Mouse (Mus musculus): Measurements from ENCODE around the gene Elp6. TPM values are rescaled to one million over a fixed set of nuclear protein-coding genes. Genes with fewer than 3 reads are reported as not detected.
A peak's percentile ranks its signal among the peaks of the same experiment; 100 is the strongest.

Elp6 gene
- polyA plus RNA-seq, 1 experiment from 2014 or later = 6.0 TPM

DNA sequence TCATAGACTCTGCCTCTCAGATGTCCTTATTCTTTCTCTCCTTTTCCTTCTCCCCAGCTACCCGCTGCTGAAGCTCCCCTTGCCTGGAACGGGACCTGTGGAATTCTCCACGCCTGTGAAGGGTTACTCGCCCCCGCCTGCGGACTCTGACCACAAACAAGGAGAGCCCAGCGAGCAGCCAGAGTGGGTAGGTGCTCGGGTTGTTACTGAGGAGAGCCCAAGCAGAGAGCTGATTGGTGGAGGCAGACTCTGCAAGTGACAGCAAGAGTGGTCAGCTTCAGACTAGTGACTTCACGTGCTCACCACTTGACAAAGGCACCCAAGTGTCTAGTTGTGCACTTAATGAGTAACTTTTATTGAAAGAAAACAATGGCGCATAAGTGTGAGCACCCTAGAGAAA, 57.4 kb downstream of the Elp6 start:
- H3K27me3 ChIP-seq (ENCODE audit: control insufficient read depth, insufficient read depth, low read depth, low read length) = no peaks in the 10 kb centered on the region
- H3K36me3 ChIP-seq (ENCODE audit: control insufficient read depth, insufficient read depth) = no peaks in the 10 kb centered on the region
- H3K9ac ChIP-seq (ENCODE audit: low read depth, low read length) = no peak overlapping the region
- H3K4me1 ChIP-seq (ENCODE audit: control insufficient read depth, low read depth, low read length) = peaks cover under 1% of the 10 kb centered on the region; the same call in 1 of the 2 replicates
- no peak overlapping the region for H3K4me2 ChIP-seq (ENCODE audit: low read depth, low read length)
- H3K9me3 ChIP-seq (replicated peaks; ENCODE audit: control insufficient read depth, low read length) = no peaks in the 10 kb centered on the region
- peak; percentile 83 for ATAC-seq (ENCODE audit: low read depth)
- H3K27ac ChIP-seq (ENCODE audit: low read length) = peak overlapping the region; percentile 71
- no peak overlapping the region for H3K4me3 ChIP-seq (ENCODE audit: low read depth, low read length)
- WGBS (ENCODE audit: insufficient replicate concordance) = 63% methylated on average over 10 of the region's 10 CpGs

DNA sequence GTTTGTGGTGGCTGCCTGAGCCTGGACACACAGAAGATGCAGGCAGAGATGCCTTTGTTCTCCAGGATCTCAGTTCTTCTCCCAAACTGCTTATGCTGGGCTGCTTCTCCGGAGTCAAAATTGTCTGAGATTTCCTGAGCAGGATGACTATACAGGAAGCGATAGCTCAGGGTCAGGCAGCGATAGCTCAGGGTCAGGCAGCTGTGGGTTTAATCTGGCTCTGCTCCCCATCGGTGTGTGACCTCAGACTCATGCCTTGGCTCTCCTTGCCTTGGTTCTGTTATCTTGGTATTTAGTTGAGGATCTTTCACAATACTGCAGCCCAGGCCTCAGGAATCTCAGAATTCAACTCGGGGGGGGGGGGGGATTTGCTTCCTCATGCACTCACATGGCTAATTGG, 61.8 kb downstream of the Elp6 start:
- no peak overlapping the region for H3K27ac ChIP-seq (ENCODE audit: low read length)
- 58% methylated on average over 5 of the region's 5 CpGs for WGBS (ENCODE audit: insufficient replicate concordance)
- no peaks in the 10 kb centered on the region for H3K36me3 ChIP-seq (ENCODE audit: control insufficient read depth, insufficient read depth)
- no peak for ATAC-seq (ENCODE audit: low read depth)
- no peaks in the 10 kb centered on the region for H3K9me3 ChIP-seq (replicated peaks; ENCODE audit: control insufficient read depth, low read length)
- no peaks in the 10 kb centered on the region for H3K27me3 ChIP-seq (ENCODE audit: control insufficient read depth, insufficient read depth, low read depth, low read length)
- no peak overlapping the region for H3K4me2 ChIP-seq (ENCODE audit: low read depth, low read length)
- H3K9ac ChIP-seq (ENCODE audit: low read depth, low read length) = no peak overlapping the region
- no peaks in the 10 kb centered on the region; the same call in 1 of the 2 replicates for H3K4me1 ChIP-seq (ENCODE audit: control insufficient read depth, low read depth, low read length)
- H3K4me3 ChIP-seq (ENCODE audit: low read depth, low read length) = no peak overlapping the region

GRCm38 (mm10) chr9:110369860-110370259, 64.9 kb downstream of the Elp6 start:
- H3K4me2 ChIP-seq (ENCODE audit: low read depth, low read length) = no peak overlapping the region
- no peak overlapping the region for H3K27ac ChIP-seq (ENCODE audit: low read length)
- H3K4me3 ChIP-seq (ENCODE audit: low read depth, low read length) = no peak overlapping the region
- H3K9ac ChIP-seq (ENCODE audit: low read depth, low read length) = no peak overlapping the region
- H3K4me1 ChIP-seq (ENCODE audit: control insufficient read depth, low read depth, low read length) = no peaks in the 10 kb centered on the region
- WGBS (ENCODE audit: insufficient replicate concordance) = 74% methylated on average over 3 of the region's 3 CpGs
- no peaks in the 10 kb centered on the region for H3K9me3 ChIP-seq (replicated peaks; ENCODE audit: control insufficient read depth, low read length)
- no peaks in the 10 kb centered on the region for H3K36me3 ChIP-seq (ENCODE audit: control insufficient read depth, insufficient read depth)
- no peaks in the 10 kb centered on the region for H3K27me3 ChIP-seq (ENCODE audit: control insufficient read depth, insufficient read depth, low read depth, low read length)
- ATAC-seq (ENCODE audit: low read depth) = no peak

Small RNA genes within 50 kb of the gene (microRNA-seq; reads per million reads assigned to microRNA genes)
- 182 reads per million, percentile 59 among the genes with 10 or more reads in this experiment for gene Mir6236

Other genes starting within 250 kb of the Elp6 start
- gene Smarcc1, start 187.5 kb upstream of the Elp6 start, polyA plus RNA-seq (2015; fragmentation: Nextera tagmentation; extraction: Ambion mirVana) = 24.1 and 25.7 TPM in 2 replicates
- 31.2 and 32.3 TPM in 2 replicates for gene Dhx30, start 187.3 kb upstream of the Elp6 start, polyA plus RNA-seq (2015; fragmentation: Nextera tagmentation; extraction: Ambion mirVana)
- 0.18 and 0.22 TPM in 2 replicates for gene Cspg5, start 61.4 kb upstream of the Elp6 start, polyA plus RNA-seq (2015; fragmentation: Nextera tagmentation; extraction: Ambion mirVana)
- gene Scap, start 28.1 kb downstream of the Elp6 start, polyA plus RNA-seq (2015; fragmentation: Nextera tagmentation; extraction: Ambion mirVana) = 31.8 and 36.6 TPM in 2 replicates
- gene Ptpn23, start 103.0 kb downstream of the Elp6 start, polyA plus RNA-seq (2015; fragmentation: Nextera tagmentation; extraction: Ambion mirVana) = 3.7 and 4.2 TPM in 2 replicates
- gene Ngp, start 114.6 kb downstream of the Elp6 start, polyA plus RNA-seq (2015; fragmentation: Nextera tagmentation; extraction: Ambion mirVana) = 551 and 721 TPM in 2 replicates
- gene Klhl18, start 171.5 kb downstream of the Elp6 start, polyA plus RNA-seq (2015; fragmentation: Nextera tagmentation; extraction: Ambion mirVana) = 2.1 and 2.5 TPM in 2 replicates
- 0.18 and 0.21 TPM in 2 replicates for gene Kif9, start 171.8 kb downstream of the Elp6 start, polyA plus RNA-seq (2015; fragmentation: Nextera tagmentation; extraction: Ambion mirVana)
- gene Setd2, start 227.4 kb downstream of the Elp6 start, polyA plus RNA-seq (2015; fragmentation: Nextera tagmentation; extraction: Ambion mirVana) = 9.5 and 10.0 TPM in 2 replicates

All from liver, embryonic 16.5 days (tissue).